Mouse (Mus musculus) liver, embryonic 15.5 days (tissue): ENCODE measurements around the gene Nt5c3. TPM values are rescaled to one million over a fixed set of nuclear protein-coding genes. Genes with fewer than 3 reads are reported as not detected.

Experiments
- ATAC-seq: fragments of 200-750 bp; cut with Nextera tagmentation; 2 replicates; pipeline ENCODE4 v1.8.0; 2017; ENCODE audit warnings: moderate number of reproducible peaks, mild to moderate bottlenecking, moderate library complexity; ENCODE audit not compliant: insufficient read depth
- H3K27ac ChIP-seq: fragments of 300-500 bp; sonication (generic); replicated peaks from 2 replicates; pipeline ENCODE4 v1.5.1; 2015; ENCODE audit warnings: mild to moderate bottlenecking, inconsistent platforms
- H3K27me3 ChIP-seq: fragments of 300-500 bp; sonication (generic); 2 replicates; pipeline ENCODE4 v1.6.1; 2015; ENCODE audit warnings: mild to moderate bottlenecking, inconsistent platforms
- H3K36me3 ChIP-seq: fragments of 300-500 bp; sonication (generic); replicated peaks from 2 replicates; pipeline ENCODE4 v1.6.1; 2015; ENCODE audit warnings: moderate library complexity, mild to moderate bottlenecking, inconsistent platforms
- H3K4me1 ChIP-seq: fragments of 300-500 bp; sonication (generic); replicated peaks from 2 replicates; pipeline ENCODE4 v1.6.1; 2015; ENCODE audit warnings: inconsistent platforms
- H3K4me2 ChIP-seq: fragments of 300-500 bp; sonication (generic); 2 replicates; pipeline ENCODE4 v1.6.1; 2015; ENCODE audit warnings: moderate library complexity, mild to moderate bottlenecking, inconsistent platforms
- H3K4me3 ChIP-seq: fragments of 300-500 bp; sonication (generic); replicated peaks from 2 replicates; pipeline ENCODE4 v1.5.1; 2015; ENCODE audit warnings: mild to moderate bottlenecking, inconsistent platforms
- H3K9ac ChIP-seq: fragments of 300-500 bp; sonication (generic); 2 replicates; pipeline ENCODE4 v1.6.1; 2015; ENCODE audit warnings: moderate library complexity, mild to moderate bottlenecking, inconsistent platforms
- H3K9me3 ChIP-seq: fragments of 300-500 bp; sonication (generic); replicated peaks from 2 replicates; pipeline ENCODE4 v1.6.1; 2016; ENCODE audit warnings: inconsistent platforms
- WGBS: fragments of 180-500 bp; shearing (Covaris S2); methylation state at CpG from one replicate; pipeline ENCODE4 v1.1.7; 2015; ENCODE audit warnings: mixed read lengths; ENCODE audit not compliant: insufficient replicate concordance; 5-methylcytosine and 5-hydroxymethylcytosine counted together
- polyA plus RNA-seq: library from polyadenylated mRNA; unstranded; fragments of >200 nt; fragmentation: Nextera tagmentation; extraction: Ambion mirVana; gene quantifications from 2 replicates; pipeline ENCODE4 v1.2.1, GENCODE M21; 2015

Nt5c3 gene
- polyA plus RNA-seq, 1 experiment from 2014 or later = 240 TPM

DNA sequence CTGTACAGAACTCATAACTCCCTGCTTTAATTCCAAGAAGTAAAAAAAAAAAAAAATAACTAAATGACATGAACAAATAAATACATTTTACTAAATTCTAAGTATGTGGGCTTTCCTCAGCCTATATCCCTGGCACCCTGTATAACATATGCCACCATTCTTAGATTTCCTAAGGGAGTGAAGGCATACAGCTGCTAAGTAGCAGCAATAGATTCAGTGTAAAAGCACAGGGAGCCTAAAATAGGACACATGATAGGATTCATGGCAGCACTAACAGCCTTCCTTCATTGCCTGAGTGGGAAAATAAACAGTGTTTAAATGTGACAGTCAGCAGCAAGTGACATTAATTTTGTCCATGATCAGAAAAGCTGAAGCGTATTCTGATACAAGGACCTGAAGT lies 19.4 kb downstream of the Nt5c3 start:
- Histone ChIP-seq H3K27me3 (no peaks in the 10 kb centered on the region), H3K4me3 (peak overlapping the region; percentile 6; the same call in 1 of the 2 replicates), H3K9me3 (no peaks in the 10 kb centered on the region), H3K27ac (peak overlapping the region; percentile 99), H3K4me2 (peak overlapping the region; percentile 80), H3K4me1 (peaks cover 92% of the 10 kb centered on the region), H3K9ac (peak overlapping the region; percentile 40; the same call in 1 of the 2 replicates), H3K36me3 (peaks cover 13% of the 10 kb centered on the region)
- ATAC-seq = no peak
- WGBS = 94% methylated on average over 1 of the region's 1 CpGs

- H3K9ac ChIP-seq = peak overlapping the region; percentile 32
- peak overlapping the region; percentile 6; the same call in 1 of the 2 replicates for H3K4me3 ChIP-seq
These were observed 19.9 kb downstream of the Nt5c3 start for GRCm38 (mm10) chr6:56903831-56904230.

DNA sequence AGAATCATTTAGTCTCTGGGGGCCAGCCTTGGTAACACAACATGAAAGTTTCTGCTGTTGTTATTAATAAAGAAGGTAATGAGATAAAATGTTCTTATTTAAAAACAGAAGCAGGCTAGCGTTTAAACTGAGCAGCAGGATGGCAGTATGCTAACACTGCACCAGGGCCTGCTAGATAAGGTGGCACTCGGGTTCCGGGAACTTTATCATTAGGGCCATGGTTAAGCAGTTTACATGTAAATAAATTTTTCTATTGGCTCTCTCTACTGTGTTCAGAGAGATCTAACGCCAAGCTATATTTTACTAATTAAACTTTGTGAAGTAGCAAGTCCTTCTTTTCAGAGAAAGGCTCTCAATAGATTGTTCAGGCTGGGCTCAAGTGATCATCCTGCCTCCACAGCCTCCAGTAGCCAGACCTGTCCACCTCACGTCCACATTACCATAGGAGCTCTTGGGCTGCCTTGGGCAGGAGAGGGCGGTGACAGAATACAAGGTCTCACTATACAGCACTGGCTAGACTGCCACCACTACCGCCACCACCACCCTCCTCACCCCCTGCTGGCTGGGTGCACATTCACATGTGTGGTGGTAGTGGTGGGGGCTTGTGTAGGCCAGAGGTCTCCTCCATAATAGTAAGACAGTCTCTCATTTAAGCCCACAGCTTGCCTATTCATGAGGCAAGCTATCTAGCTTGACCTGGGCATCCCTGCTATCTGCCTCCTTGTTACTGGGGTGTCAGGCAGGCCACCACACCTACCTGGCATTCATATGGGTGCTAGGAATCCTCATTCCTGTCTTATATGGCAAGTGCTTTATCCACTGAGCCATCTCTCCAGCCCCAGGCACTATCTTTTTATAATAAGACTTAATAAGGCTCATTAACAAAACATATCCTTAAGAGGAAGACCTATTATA lies 20.9 kb downstream of the Nt5c3 start:
- Histone ChIP-seq H3K4me3 (peak overlapping the region; percentile 54), H3K27me3 (no peaks in the 10 kb centered on the region), H3K36me3 (peaks cover 12% of the 10 kb centered on the region), H3K9ac (peak overlapping the region; percentile 58), H3K9me3 (no peaks in the 10 kb centered on the region), H3K4me2 (peak overlapping the region; percentile 80), H3K27ac (peak overlapping the region; percentile 99), H3K4me1 (peaks cover 79% of the 10 kb centered on the region)
- 13% methylated on average over 7 of the region's 7 CpGs for WGBS
- peak; percentile 86 for ATAC-seq

More at GRCm38 (mm10) chr6:56903831-56904230, 19.9 kb downstream of the Nt5c3 start:
- WGBS = 55% methylated on average over 6 of the region's 6 CpGs
- H3K9me3 ChIP-seq = no peaks in the 10 kb centered on the region
- no peaks in the 10 kb centered on the region for H3K27me3 ChIP-seq
- peaks cover 89% of the 10 kb centered on the region for H3K4me1 ChIP-seq
- no peak for ATAC-seq
- peak overlapping the region; percentile 99 for H3K27ac ChIP-seq
- peak overlapping the region; percentile 80 for H3K4me2 ChIP-seq
- H3K36me3 ChIP-seq = peaks cover 13% of the 10 kb centered on the region

DNA sequence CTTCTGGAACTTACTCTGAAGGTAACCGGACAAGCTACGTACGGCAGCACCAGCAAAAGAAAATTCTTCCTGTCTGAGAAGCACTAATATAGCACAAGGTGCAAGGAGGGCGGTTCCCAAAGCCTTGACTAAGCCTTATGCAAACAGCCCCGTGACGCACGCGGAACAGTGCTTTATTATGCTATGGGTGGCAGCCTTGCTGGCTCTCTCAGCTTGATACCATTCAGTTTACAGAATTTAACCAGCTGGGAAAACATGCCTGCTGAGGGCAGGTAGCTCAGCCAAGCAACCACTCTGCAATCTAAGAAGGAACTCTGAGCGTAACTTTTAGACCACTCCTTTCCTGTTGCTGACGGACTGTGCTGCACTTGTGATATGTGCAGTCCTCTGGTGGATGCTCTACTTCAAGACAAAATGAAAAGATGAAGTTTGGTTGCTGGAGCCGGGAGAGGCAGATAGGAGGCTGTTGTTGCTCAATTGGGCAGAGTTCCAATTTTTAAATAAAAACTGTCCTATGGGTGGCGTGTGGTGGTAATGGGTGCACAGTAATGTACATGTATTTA lies 21.8 kb downstream of the Nt5c3 start:
- ATAC-seq = peak; percentile 59
- Histone ChIP-seq H3K27me3 (no peaks in the 10 kb centered on the region), H3K4me2 (peak overlapping the region; percentile 80), H3K9me3 (no peaks in the 10 kb centered on the region), H3K4me3 (peak overlapping the region; percentile 54), H3K27ac (peak overlapping the region; percentile 99), H3K4me1 (peaks cover 72% of the 10 kb centered on the region), H3K36me3 (peaks cover 15% of the 10 kb centered on the region), H3K9ac (peak overlapping the region; percentile 49)
- 7% methylated on average over 12 of the region's 12 CpGs for WGBS

DNA sequence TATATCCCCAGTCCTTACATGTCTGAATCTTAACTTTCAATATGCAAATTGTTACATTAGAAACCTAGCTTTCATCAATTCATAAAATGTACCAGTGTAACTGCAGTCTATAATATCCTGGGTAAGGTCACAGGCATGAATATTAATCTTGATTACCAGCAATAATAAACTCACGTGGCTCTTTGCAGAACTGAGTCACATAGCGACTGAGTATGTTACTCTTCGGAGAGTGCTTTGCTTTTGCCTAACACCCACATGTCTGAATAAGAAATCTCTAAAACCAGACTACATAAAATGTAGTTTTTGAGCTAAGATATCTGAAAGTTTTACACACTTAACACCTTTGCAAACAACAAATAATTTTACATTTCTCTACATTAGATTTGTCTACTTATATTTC lies 22.4 kb downstream of the Nt5c3 start:
- Histone ChIP-seq H3K4me3 (peak overlapping the region; percentile 54), H3K4me1 (peaks cover 67% of the 10 kb centered on the region), H3K27ac (peak overlapping the region; percentile 99), H3K9ac (no peak overlapping the region; the same call in 1 of the 2 replicates), H3K36me3 (peaks cover 21% of the 10 kb centered on the region), H3K27me3 (no peaks in the 10 kb centered on the region), H3K9me3 (no peaks in the 10 kb centered on the region), H3K4me2 (peak overlapping the region; percentile 80)
- WGBS = 35% methylated on average over 3 of the region's 3 CpGs
- ATAC-seq = no peak

- Histone ChIP-seq H3K9ac (0 out of 2 replicates have a peak overlapping the region, but pooled peaks have one; percentile 3), H3K4me2 (peak overlapping the region; percentile 14)
- ATAC-seq = no peak
These were observed 24.1 kb downstream of the Nt5c3 start for GRCm38 (mm10) chr6:56899601-56900000.

GRCm38 (mm10) chr6:56890762-56891161 lies 33.0 kb downstream of the Nt5c3 start:
- no peak overlapping the region for H3K4me2 ChIP-seq
- H3K4me1 ChIP-seq = peaks cover 11% of the 10 kb centered on the region
- no peak overlapping the region for H3K4me3 ChIP-seq
- no peak overlapping the region for H3K27ac ChIP-seq
- H3K9me3 ChIP-seq = no peaks in the 10 kb centered on the region
- WGBS = 75% methylated on average over 2 of the region's 2 CpGs
- no peak for ATAC-seq
- no peaks in the 10 kb centered on the region for H3K27me3 ChIP-seq
- peaks cover 75% of the 10 kb centered on the region for H3K36me3 ChIP-seq
- H3K9ac ChIP-seq = no peak overlapping the region

More at GRCm38 (mm10) chr6:56899601-56900000, 24.1 kb downstream of the Nt5c3 start:
- Histone ChIP-seq H3K4me3 (peak overlapping the region; percentile 11; the same call in 1 of the 2 replicates), H3K27me3 (no peaks in the 10 kb centered on the region), H3K4me1 (peaks cover 56% of the 10 kb centered on the region), H3K27ac (0 out of 2 replicates have a peak overlapping the region, but pooled peaks have one; percentile 1), H3K9me3 (no peaks in the 10 kb centered on the region), H3K36me3 (peaks cover 31% of the 10 kb centered on the region)
- 80% methylated on average over 3 of the region's 3 CpGs for WGBS

GRCm38 (mm10) chr6:56888561-56888960 lies 35.2 kb downstream of the Nt5c3 start:
- Histone ChIP-seq H3K4me2 (no peak overlapping the region), H3K27me3 (no peaks in the 10 kb centered on the region), H3K36me3 (peaks cover 86% of the 10 kb centered on the region), H3K4me1 (no peaks in the 10 kb centered on the region), H3K27ac (no peak overlapping the region), H3K9me3 (no peaks in the 10 kb centered on the region), H3K4me3 (no peak overlapping the region), H3K9ac (no peak overlapping the region)
- no peak for ATAC-seq
- WGBS = 94% methylated on average over 6 of the region's 6 CpGs

- Histone ChIP-seq H3K4me1 (peaks cover 17% of the 10 kb centered on the region), H3K27ac (peak overlapping the region; percentile 45; the same call in 1 of the 2 replicates), H3K9me3 (no peaks in the 10 kb centered on the region), H3K36me3 (peaks cover 73% of the 10 kb centered on the region), H3K4me2 (no peak overlapping the region), H3K9ac (no peak overlapping the region), H3K4me3 (no peak overlapping the region), H3K27me3 (no peaks in the 10 kb centered on the region)
- WGBS = 14% methylated on average over 1 of the region's 1 CpGs
- ATAC-seq = peak; percentile 63
These were observed 44.3 kb downstream of the Nt5c3 start for GRCm38 (mm10) chr6:56879352-56879955.

DNA sequence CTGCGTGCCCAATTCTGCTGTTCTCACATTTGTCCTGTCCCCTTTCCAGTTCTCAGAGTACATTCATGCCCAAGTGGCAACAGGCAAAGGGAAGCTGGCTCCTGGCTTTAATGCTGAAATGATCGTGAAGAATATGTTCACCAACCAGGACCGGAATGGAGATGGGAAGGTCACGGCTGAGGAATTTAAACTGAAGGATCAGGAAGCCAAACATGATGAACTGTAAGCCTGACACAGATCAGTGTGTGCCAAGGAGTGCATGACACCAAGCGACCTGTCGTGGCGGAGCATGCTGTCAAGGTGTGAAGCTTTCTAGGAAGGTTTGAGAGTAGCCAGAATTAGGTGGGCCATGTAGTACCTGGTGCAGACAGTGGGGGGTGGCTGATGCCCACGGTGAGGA lies 45.7 kb downstream of the Nt5c3 start:
- Histone ChIP-seq H3K4me1 (peaks cover 17% of the 10 kb centered on the region), H3K9me3 (no peaks in the 10 kb centered on the region), H3K9ac (no peak overlapping the region), H3K27me3 (no peaks in the 10 kb centered on the region), H3K4me3 (no peak overlapping the region), H3K27ac (no peak overlapping the region), H3K36me3 (peaks cover 58% of the 10 kb centered on the region), H3K4me2 (no peak overlapping the region)
- WGBS = 86% methylated on average over 8 of the region's 8 CpGs
- no peak for ATAC-seq

GRCm38 (mm10) chr6:56876870-56877269 lies 46.9 kb downstream of the Nt5c3 start:
- H3K4me2 ChIP-seq = no peak overlapping the region
- H3K4me3 ChIP-seq = no peak overlapping the region
- H3K27me3 ChIP-seq = no peaks in the 10 kb centered on the region
- WGBS = 32% methylated on average over 4 of the region's 4 CpGs
- ATAC-seq = no peak
- H3K4me1 ChIP-seq = peaks cover 17% of the 10 kb centered on the region
- no peak overlapping the region for H3K27ac ChIP-seq
- H3K36me3 ChIP-seq = peaks cover 48% of the 10 kb centered on the region
- H3K9ac ChIP-seq = no peak overlapping the region
- no peaks in the 10 kb centered on the region for H3K9me3 ChIP-seq
